Mouse (Mus musculus) gastrocnemius, adult 2 months (tissue): ENCODE measurements at regions not wholly inside any gene's neighbourhood (a gene's known extent, or its start where the extent isn't known, plus 50 kb on each side); places are given as distances from the start of the nearest gene placed in this dataset.

Experiments
- DNase-seq: peaks from one replicate; pipeline ENCODE4 v3.0.0; 2022
- H3K27ac ChIP-seq: fragments of 200-600 bp; 2 replicates; pipeline ENCODE4 v1.8.1; 2022; ENCODE audit warnings: mild to moderate bottlenecking
- H3K4me3 ChIP-seq: fragments of 200-600 bp; 2 replicates; pipeline ENCODE4 v1.8.1; 2022; ENCODE audit warnings: mild to moderate bottlenecking, moderate library complexity
- CTCF ChIP-seq: fragments of 200-600 bp; IDR thresholded peaks from 2 replicates; pipeline ENCODE4 v1.8.1; 2022; ENCODE audit warnings: antibody characterized with exemption, mild to moderate bottlenecking, moderate library complexity
- intact Hi-C: fragments of 180-260 bp; cut with DNase I; formaldehyde crosslinking; loops from one replicate; pipeline ENCODE4 v1.15.1; 2025

DNA sequence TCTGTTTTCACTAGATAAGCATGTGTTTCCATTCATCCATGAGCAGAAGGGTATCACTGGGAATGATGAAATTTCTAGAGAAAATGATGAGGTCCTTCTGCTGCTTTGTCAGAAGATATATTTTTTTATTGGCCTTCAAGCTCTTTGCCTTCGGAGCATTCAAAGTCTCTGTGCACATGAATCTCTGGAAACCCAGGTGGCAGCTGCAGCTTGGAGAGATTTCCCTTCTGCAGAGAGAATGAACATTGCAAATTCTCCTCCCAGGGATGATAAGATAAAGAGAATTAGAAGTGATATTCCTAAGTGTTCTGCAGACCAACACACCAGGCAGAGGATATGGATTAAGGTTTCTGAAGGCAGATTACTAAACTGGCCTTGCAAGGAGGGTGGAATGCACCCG, 224.2 kb downstream of the 9330182O14Rik start:
- TF ChIP-seq CTCF: no peak
- DNase-seq: no peak
- intact Hi-C loops: no loop called here
- Histone ChIP-seq H3K27ac (no peak overlapping the region), H3K4me3 (no peak overlapping the region)

DNA sequence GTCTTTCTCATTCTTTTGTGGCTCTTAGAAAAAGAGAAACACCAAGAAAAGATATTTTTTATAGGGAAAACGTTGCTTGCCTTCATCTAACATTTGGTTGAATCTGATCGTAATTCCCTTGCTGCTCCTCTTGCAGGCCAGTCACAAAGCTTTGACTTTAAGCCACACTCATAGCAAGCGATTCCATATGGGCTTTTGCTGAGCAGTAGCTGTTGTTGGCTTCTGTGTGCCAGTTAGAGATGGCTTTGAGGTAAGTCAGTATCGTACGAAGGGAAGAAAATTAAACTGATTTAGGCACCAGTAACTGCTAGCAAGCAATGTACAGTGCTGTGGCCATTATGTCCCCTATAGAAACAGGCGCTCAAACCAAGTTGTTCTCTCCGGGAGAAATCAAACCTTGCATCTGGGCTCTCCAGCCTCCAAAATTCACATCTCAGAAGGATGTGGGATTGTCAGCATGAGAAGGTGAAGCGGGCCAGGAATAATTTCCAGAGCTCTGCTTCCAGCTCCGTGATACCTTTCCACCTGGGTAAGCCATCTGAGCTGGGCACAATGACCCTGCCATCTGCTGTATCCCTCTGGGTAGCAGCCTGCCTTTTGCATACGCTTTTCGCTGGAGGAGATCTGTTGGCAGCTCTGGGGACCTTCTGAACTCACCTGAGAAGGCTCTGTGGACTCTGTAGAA, 227.8 kb downstream of the 9330182O14Rik start:
- Histone ChIP-seq H3K4me3 (no peak overlapping the region), H3K27ac (no peak overlapping the region)
- intact Hi-C loops: no loop called here
- no peak for TF ChIP-seq CTCF
- no peak for DNase-seq

DNA sequence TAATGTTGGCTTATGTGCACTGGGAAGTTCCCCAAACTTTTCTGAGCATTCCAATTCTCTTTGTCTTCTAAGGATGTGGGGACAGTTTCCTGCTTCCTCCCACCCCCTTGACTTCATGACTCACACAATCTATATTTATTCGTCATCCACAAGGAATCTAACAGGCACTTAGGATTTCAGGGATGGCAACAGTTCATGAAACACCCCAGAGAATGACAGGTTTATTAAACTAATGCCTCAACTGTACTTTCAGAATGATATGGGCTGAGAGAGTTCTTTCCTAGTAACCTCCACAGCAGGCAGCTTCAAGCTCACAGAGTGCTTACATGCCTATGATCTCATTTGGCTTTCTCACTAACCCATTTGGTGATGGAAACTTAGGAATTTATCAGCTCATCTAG, 230.1 kb downstream of the 9330182O14Rik start:
- Histone ChIP-seq H3K4me3 (no peak overlapping the region), H3K27ac (no peak overlapping the region)
- TF ChIP-seq CTCF: no peak
- no peak for DNase-seq
- intact Hi-C loops: no loop called here

DNA sequence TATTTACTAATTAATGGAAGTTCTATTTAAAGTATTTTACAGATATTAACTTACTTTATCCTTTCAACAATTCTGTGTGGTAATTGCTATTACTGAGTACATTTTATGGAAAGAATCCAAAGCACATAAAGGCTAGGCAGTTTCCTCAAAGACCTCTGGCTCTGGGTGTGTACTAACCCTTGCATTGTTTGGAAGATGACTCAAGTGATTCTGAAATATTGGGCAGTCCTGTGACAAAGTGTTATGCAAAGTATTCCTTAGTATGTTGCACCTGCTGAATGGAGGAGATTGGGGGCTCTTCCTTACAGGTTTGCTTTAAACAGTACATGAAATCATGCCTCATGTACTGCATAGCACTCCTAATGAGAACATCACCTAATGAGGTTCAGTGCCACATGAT, 231.4 kb downstream of the 9330182O14Rik start:
- Histone ChIP-seq H3K27ac (no peak overlapping the region), H3K4me3 (no peak overlapping the region)
- no peak for DNase-seq
- intact Hi-C loops: no loop called here
- no peak for TF ChIP-seq CTCF

DNA sequence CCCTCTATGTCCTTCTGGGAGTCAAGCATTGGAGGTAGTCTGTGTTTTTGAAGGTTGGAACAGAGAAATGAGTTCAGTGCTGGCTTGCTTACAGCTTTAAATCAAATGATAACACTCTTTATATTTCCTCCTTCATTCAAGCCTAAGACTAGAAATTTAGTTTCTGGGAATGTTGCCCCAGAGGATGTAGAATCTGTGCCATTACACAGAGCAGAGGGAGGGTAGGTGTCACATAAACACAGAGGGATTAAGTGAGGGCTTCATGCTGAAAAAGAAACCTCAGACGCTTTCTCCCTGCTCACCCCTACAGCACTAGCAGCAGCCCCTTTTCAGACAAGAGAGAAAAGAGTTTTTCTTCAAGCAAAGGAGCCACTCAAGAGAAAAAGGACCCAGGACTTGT, 232.9 kb downstream of the 9330182O14Rik start:
- Histone ChIP-seq H3K4me3 (no peak overlapping the region), H3K27ac (no peak overlapping the region)
- intact Hi-C loops: no loop called here
- DNase-seq: no peak
- no peak for TF ChIP-seq CTCF

DNA sequence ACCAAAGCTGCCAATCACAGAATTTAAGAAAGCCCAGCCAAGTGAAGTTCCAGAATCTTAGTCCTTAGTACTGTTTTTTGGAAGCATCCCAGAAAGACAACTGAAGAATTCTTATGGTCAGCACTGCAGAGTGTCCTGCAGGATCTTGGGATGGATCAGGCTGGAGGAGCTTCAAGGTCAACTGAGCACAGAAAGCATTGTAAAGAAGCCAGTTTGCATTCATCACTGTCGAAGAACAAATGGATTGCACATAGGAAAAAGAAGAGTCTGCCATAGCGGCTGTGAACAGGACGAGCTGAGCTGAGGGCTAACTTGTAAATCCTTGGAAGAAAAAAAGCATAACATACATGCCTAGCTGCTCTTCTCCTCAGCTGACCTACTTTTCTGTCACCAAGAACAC, 234.6 kb downstream of the 9330182O14Rik start:
- Histone ChIP-seq H3K4me3 (no peak overlapping the region), H3K27ac (no peak overlapping the region)
- DNase-seq: no peak
- intact Hi-C loops: no loop called here
- no peak for TF ChIP-seq CTCF

DNA sequence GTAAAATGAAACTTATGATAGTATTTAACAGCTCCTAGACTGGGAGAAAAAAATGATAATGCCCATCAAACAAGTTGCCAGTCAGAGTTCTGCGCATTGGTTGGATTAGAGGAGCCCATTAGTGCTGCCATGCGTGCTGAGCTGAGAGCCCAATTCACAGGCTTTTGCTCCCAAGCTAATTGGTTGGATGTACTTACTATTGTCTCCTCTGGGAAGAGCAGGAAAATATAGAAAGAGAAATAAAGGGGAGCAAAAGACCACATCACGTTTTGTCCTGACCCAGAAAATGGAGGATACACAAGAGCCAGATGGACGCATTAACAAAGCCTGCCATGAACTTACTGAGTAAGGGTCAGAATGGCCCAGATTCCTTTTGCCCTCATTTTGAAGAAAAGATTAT, 237.3 kb downstream of the 9330182O14Rik start:
- DNase-seq: no peak
- TF ChIP-seq CTCF: no peak
- Histone ChIP-seq H3K4me3 (no peak overlapping the region), H3K27ac (no peak overlapping the region)
- intact Hi-C loops: no loop called here

DNA sequence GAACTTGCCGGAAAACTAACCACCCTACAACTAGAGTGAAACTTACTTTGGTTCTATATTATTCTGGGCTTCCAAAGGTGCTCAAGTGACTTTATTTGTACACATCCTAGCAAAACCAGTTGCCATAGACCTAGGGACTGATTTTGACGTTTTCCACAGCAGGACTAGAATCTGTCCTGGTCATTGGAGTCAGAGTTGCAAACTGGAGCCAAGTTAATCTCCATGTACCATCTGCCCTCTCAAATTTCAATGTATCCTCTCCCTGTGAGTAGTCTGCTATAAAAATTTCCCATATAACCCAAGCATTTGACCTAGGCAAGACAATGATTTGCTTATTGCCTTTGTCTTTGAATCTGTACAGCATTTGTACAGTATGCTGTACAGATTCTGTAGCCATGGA, 252.4 kb downstream of the 9330182O14Rik start:
- DNase-seq: no peak
- intact Hi-C loops: no loop called here
- H3K4me3 ChIP-seq: no peak overlapping the region
- no peak overlapping the region for H3K27ac ChIP-seq
- TF ChIP-seq CTCF: no peak

DNA sequence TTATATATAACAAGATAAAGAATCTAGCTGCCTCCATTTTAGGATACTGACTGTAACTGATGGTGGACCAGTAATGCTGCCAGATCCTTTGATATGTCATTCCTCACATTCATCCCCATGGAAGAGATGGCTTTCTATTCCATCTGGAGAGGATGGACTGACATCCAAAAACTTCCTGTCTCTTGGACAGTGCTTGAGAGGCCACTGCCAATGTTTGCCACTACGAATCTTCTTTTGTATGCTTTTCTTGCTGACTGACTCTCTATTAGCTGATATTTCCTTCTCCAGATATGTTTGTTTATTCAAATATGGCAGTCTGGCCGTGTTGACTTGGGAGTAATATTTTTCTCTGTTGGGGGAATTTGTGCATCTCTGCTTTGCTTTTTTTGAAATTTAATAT, 253.6 kb downstream of the 9330182O14Rik start:
- TF ChIP-seq CTCF: no peak
- DNase-seq: no peak
- intact Hi-C loops: no loop called here

DNA sequence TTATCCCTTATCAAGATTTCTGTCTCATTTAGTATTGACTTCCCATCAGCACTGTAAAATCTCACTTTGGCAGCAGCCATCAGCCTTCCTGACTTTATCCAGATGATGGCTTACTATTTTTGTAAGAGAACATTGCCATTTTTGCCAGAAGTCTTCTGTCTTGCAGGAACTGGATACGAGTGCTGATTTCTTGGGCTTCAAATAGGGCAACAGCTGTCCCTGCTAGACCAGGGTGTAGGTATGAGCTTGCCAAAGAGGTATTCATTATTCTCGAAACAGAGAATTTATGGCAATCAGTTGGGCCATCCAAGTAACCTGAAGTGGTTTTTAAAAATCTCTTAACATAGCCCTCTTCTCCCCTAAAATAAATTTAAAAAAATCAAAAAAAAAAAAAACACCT, 254.6 kb downstream of the 9330182O14Rik start:
- intact Hi-C loops: no loop called here
- DNase-seq: no peak
- no peak overlapping the region for H3K4me3 ChIP-seq
- no peak overlapping the region for H3K27ac ChIP-seq
- no peak for TF ChIP-seq CTCF

More for the DNA sequence above, 253.6 kb downstream of the 9330182O14Rik start:
- no peak overlapping the region for H3K4me3 ChIP-seq
- no peak overlapping the region for H3K27ac ChIP-seq

DNA sequence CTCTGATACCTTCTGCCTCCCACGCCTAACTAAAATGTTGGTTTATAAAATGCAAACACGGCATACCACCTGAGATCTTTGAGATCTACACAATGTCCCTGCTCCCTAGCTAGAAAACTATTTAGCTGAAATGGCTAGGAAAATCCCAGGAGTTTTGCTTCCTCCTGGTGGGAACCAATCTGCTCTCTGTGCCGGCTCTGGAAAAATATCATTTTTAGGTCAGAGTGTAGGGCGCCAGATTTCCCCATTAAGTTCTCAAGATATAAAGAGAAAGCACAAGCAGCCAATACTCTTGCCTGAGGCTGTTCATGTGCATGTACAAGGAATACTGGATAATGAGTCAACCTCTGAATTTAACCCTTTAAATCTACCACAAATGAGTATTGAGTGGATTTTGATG, 301.0 kb downstream of the 9330182O14Rik start:
- TF ChIP-seq CTCF: no peak
- no peak overlapping the region for H3K4me3 ChIP-seq
- H3K27ac ChIP-seq: no peak overlapping the region
- intact Hi-C loops: no loop called here
- no peak for DNase-seq

DNA sequence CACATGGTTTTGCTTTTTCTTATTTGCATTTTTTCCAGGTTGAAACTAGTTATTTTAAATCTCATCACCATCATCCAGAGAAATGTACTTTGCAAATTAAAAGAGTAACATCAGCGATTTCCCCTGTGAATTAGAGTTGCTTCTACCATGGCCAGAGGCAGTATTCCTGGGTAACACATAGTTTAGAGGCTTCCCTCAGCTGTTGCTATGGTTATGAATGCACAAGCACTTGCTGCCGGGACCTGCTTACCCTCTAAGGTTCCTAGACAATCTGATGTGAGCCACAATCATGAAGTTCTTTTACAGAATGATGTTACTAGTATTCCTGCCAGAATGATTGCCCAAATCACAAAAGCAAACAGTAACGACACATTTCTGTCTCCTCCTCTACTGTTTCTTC, 302.5 kb downstream of the 9330182O14Rik start:
- intact Hi-C loops: no loop called here
- Histone ChIP-seq H3K4me3 (no peak overlapping the region), H3K27ac (no peak overlapping the region)
- no peak for DNase-seq
- TF ChIP-seq CTCF: no peak

DNA sequence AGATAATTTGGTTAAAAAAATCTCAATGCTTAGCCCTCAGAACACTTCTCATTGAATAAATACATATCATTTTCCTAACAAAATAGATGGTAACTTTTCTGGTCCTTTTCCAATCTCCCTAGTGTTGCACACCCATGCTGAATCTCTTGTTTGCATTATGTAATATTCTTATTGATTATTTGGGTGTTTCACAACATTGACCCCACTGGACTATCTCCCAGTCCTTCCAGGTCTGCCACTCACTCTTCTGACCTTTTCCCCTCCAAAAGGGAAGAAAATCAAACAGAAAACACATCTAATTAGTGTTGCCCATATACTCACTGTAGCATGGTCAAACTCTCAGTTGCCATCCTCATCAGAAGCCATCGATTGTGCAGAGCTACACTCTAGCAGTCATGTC, 305.7 kb downstream of the 9330182O14Rik start:
- intact Hi-C loops: no loop called here
- DNase-seq: no peak

DNA sequence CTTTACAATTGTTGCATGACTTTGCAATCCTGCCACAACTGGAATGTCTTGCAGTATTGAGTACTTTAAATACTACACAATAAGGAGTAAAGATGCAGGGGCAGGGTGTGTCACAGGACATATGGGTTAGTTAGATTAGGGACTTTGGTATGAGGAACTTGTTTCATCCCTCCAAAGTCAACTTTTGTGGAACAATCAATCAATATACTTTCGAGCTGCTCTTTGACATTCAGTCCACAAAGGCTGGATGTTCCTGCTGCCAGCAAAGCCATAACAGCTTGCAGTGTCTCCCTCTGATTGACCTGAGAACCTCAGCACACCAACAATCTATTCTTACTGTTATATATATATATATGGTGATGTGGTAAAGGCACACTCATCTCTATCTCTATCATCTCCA, 314.5 kb downstream of the 9330182O14Rik start:
- DNase-seq: no peak
- intact Hi-C loops: no loop called here

More for the DNA sequence above, 305.7 kb downstream of the 9330182O14Rik start:
- TF ChIP-seq CTCF: no peak
- Histone ChIP-seq H3K4me3 (no peak overlapping the region), H3K27ac (no peak overlapping the region)

DNA sequence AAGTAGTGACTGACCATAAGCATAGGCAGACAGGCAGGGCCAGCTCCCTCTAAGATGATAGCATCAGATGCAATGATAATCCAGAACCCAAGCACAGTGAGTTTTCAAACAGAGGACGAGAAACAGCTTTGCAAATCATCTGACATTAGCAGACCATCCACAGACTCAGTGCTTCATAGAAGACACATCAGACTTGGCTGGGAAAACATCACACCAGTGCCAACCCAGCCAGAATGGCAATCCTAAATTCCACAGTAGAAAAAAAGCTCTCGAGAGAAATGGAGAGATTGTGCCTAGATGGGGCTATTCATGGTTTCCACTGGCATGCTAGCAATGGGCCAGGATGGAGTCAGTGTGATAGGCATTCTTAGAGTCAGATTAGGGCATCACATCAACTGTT, 319.1 kb downstream of the 9330182O14Rik start:
- H3K4me3 ChIP-seq: no peak overlapping the region
- DNase-seq: no peak
- H3K27ac ChIP-seq: no peak overlapping the region
- intact Hi-C loops: no loop called here
- TF ChIP-seq CTCF: no peak

More for the DNA sequence above, 314.5 kb downstream of the 9330182O14Rik start:
- no peak for TF ChIP-seq CTCF
- Histone ChIP-seq H3K4me3 (no peak overlapping the region), H3K27ac (no peak overlapping the region)
